Mouse (Mus musculus): ENCODE data around the gene Slc4a2. TPM values are rescaled to one million over a fixed set of nuclear protein-coding genes. Genes with fewer than 3 reads are reported as not detected.

Gene Slc4a2
- total RNA-seq, 2 experiments from 2014 or later = 40.3 to 42.6 TPM

Other genes with a start within 250 kb of the Slc4a2 start
- gene Kcnh2, start 72.2 kb upstream of the Slc4a2 start, total RNA-seq (2021) = 10 to 100 TPM; 22.4 to 24.6 TPM
- 10 to 100 TPM; 10.4 to 11.7 TPM for gene Nos3, start 59.0 kb upstream of the Slc4a2 start, total RNA-seq (2021)
- under 1 TPM; 0.67 to 0.86 TPM for gene Atg9b, start 31.7 kb upstream of the Slc4a2 start, total RNA-seq (2021)
- 10 to 100 TPM; 48.0 to 51.9 TPM for gene Abcb8, start 30.2 kb upstream of the Slc4a2 start, total RNA-seq (2021)
- gene Asic3, start 10.4 kb upstream of the Slc4a2 start, total RNA-seq (2021) = under 1 TPM; 0.22 to 0.52 TPM
- 10 to 100 TPM; 24.4 to 25.7 TPM for gene Cdk5, start 307 bp upstream of the Slc4a2 start, total RNA-seq (2021)
- gene Fastk, start 21.4 kb downstream of the Slc4a2 start, total RNA-seq (2021) = 100 to 1,000 TPM; 129 to 132 TPM
- 1 to 10 TPM; 6.7 to 7.0 TPM for gene Tmub1, start 24.0 kb downstream of the Slc4a2 start, total RNA-seq (2021)
- 10 to 100 TPM; 80.9 to 90.9 TPM for gene Agap3, start 28.3 kb downstream of the Slc4a2 start, total RNA-seq (2021)
- under 1 TPM in 1 of 2 experiments, not detected in 1; 0.10 TPM for gene Gbx1, start 103.4 kb downstream of the Slc4a2 start, total RNA-seq (2021)
- gene Asb10, start 117.1 kb downstream of the Slc4a2 start, total RNA-seq (2021) = 10 to 100 TPM; 32.8 to 34.8 TPM
- not detected for gene 4931409K22Rik, start 133.0 kb downstream of the Slc4a2 start, total RNA-seq (2021)
- gene Abcf2, start 153.6 kb downstream of the Slc4a2 start, total RNA-seq (2021) = 10 to 100 TPM; 60.6 to 61.0 TPM
- gene Chpf2, start 162.9 kb downstream of the Slc4a2 start, total RNA-seq (2021) = 10 to 100 TPM; 34.4 to 36.7 TPM
- gene Smarcd3, start 200.6 kb downstream of the Slc4a2 start, total RNA-seq (2021) = 100 to 1,000 TPM; 131 to 137 TPM

All from gastrocnemius, postnatal 4 days (tissue).